Mouse (Mus musculus): ENCODE measurements at regions not wholly inside any gene's neighbourhood (a gene's known extent, or its start where the extent isn't known, plus 50 kb on each side); places are given as distances from the start of the nearest gene placed in this dataset.

DNA sequence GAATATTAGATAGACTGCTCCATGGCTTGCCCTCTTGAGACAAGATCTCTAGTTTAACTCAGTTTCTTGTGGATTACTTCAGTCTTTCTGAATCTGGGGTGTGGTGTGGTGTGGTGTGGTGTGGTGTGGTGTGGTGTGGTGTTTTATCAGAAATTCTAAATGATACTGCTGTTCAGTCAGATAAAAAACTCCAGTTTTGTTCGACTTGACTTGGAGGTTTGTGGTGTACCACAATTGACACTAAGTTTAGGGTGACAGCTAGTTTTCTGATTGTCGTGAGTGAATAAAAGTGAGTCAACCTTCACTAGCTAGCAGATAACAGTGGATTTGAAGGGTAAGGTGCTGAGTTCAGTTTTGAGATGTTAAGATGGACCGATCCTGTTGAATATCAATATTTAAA, 89.5 kb upstream of the Cdkn2b start:
- no peak for DNase-seq (ENCODE audit: low spot score)

GRCm38 (mm10) chr4:89399277-89399676, 88.4 kb upstream of the Cdkn2b start:
- no peak for DNase-seq (ENCODE audit: low spot score)

GRCm38 (mm10) chr4:89396020-89396419, 85.2 kb upstream of the Cdkn2b start:
- no peak for DNase-seq (ENCODE audit: low spot score)

GRCm38 (mm10) chr4:89395336-89395735, 84.5 kb upstream of the Cdkn2b start:
- DNase-seq (ENCODE audit: low spot score): no peak

DNA sequence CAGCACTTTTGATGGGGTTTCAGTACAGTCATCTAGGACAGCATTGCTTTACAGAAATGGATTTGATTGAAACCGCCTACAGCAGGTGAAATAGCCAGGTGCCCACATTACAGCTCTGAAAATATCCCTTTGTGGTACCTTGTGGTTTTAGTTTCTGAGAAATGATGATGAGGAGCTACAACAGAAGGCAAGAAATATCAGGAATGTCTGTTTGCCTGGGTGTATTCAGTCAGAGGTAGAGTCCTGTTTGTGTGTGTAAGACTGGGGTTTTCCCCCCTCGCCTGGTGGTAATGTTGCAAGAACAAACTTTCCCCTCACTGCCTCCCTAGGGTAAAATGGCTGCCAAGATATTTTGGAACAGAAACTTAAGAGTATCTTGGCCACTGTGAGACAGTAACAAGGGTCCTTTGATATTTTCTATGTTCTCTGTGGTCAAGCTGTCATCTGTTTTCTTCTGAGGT, 82.4 kb upstream of the Cdkn2b start:
- DNase-seq (ENCODE audit: low spot score): no peak

DNA sequence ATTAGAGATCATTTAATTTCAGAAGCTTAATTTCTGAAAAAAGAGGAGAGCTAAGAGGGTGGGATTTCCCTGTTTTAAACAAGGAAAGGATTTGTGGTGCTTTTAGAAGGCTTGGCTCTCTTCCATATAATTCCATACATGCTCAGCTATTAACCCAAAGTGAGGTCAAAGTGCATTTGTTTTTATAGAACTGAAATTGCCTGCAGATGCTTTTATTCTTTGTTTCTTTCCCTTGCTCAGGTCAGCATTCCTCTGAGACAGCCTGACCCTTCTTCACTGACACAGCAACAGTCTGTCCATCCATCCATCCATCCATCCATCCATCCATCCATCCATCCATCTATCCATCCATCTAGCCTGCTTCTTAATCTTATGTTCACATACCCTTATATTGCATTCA, 82.0 kb upstream of the Cdkn2b start:
- no peak for DNase-seq (ENCODE audit: low spot score)

DNA sequence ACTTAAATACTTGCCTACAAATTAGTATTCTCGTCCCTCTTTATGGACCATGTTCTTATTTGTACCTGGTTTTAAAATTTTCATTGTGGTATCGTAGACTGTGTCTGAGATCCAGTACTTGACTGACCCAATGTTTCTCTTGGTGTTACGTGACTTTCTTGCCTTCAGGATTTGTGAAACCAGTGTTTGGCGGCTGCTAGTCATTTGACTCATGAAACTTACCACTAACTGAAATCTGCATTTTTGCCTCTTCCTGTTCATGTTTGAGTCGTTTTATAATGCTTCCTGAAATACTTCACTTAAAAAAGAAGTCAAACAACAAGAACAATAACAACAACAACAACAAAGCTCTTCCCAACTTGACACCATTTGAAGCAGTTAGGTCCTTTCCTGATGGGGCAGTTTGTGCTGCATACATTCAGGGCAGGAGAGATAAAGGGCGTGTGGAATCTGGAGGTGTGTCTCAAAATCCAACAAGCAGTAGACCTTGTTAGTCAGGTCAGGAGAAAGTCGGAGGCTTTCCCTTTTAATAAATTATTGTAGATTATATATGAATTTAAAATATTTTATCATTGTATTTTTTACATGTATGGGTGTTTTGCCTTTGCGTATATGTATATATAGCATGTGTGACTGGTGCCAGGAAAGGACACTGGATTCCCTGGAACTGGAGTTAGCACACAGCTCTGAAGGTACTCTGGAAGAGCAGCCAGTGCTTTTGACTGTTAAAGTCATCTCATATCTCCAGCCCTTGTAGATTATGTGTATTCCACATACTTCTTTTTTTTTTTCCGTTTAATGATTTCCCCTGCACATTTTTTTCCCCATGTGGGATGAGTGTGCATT, 80.8 kb upstream of the Cdkn2b start:
- no peak for DNase-seq (ENCODE audit: low spot score)

DNA sequence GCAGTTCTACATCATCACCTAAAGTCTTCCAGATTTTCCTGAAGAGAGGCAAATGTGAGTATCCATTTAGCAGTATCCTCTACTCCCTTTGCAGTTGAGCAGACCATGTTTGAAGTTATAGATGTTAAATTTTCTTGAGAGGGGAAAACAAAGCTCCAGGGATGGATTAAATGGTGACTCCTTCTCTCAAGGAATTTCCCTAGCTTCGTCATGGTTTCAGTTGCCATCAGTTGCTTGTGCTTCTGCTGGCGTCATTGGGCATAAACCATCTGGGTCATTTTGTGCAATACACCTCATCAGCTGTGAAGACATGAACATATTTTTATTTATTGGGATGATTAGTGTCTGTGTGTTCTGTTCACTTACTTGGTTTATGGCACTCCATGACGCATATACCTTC, 72.7 kb upstream of the Cdkn2b start:
- DNase-seq (ENCODE audit: low spot score): no peak

DNA sequence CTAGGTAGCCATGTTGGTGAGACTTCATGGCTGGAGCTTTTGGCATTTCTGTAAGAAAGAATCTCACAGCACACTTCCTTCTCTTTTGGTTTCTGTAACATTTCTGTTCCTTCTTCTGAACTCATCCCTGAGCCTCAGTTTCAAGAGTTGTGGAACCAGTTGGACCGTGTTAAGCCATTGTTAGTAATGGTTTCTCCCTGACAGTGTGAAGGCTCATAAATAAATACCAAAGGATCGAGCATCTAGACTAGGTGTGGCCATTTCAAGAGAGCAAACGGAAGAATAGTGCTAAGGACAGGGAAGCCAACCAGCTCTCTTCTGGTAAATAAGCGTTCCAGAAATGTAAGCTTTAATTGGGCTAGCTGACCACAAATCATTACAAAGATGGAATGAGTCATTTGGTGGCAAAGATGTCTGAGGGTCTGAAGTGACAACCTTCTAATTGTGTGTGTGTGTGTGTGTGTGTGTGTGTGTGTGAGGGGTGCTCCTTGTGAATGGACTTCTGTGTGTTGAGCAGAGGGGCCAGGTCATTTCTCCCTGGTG, 71.7 kb upstream of the Cdkn2b start:
- DNase-seq (ENCODE audit: low spot score): no peak

DNA sequence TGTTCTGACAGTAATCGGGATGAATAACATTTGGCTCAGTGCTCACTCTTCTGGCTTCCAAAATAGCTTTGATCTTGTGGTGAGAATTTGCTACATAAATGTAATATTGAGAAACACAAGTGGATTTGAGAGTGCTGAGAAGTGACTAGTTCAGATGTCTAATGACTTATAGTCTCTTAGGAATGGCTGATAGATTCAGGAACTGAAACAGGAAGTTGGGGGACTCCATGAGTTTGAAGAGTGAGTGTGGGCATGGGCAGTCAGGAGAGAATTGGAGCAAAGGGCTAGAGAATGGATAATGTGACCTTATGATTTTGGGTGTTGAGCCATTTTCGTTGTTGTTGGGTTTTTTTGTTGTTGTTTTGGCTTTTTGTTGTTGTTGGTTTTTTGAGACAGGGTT, 70.9 kb upstream of the Cdkn2b start:
- no peak for DNase-seq (ENCODE audit: low spot score)

DNA sequence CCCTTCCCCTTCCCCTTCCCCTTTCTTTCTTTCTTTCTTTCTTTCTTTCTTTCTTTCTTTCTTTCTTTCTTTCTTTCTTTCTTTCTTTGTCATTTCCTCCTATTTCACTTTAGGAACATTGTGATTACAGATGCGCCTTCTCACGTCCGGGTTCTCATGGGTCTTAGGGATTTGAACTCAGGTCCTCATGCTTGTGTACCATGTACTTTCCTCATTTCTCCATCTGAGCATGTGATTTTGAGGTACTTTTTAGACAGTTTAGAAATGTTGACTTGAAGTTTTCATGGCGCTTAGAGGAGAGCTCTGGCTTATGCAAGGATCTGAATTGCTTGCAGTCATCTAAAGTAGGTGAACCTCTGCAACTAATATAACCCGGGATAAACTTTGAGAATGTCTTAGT, 70.2 kb upstream of the Cdkn2b start:
- DNase-seq (ENCODE audit: low spot score): no peak

DNA sequence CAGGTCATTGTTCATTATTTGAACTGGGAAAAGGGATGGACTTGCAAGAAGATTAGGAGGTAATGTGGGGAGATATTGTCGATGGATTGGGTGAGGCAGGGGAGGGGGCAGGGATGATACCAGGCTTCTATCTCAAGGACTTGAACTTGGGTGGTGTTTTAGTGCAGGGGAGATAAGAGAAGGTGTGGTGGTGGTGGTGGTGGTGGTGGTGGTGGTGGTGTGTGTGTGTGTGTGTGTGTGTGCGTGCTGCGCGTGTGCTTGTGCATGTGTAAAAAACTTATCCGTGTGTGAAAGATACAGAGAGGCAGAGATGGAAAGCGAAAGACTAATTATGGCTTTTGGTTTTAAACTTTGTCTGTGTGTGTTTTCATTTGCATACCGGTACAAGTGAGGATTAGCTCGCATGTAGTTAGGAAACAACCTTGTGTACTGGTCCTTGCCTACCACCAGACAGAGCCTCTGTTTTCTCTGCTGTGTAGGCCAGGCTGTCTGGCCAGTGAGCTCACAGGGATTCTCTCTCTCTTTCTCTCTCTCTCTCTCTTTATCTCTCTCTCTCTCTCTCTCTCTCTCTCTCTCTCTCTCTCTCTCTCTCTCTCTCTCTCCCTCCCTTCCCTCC, 69.6 kb upstream of the Cdkn2b start:
- no peak for DNase-seq (ENCODE audit: low spot score)

DNA sequence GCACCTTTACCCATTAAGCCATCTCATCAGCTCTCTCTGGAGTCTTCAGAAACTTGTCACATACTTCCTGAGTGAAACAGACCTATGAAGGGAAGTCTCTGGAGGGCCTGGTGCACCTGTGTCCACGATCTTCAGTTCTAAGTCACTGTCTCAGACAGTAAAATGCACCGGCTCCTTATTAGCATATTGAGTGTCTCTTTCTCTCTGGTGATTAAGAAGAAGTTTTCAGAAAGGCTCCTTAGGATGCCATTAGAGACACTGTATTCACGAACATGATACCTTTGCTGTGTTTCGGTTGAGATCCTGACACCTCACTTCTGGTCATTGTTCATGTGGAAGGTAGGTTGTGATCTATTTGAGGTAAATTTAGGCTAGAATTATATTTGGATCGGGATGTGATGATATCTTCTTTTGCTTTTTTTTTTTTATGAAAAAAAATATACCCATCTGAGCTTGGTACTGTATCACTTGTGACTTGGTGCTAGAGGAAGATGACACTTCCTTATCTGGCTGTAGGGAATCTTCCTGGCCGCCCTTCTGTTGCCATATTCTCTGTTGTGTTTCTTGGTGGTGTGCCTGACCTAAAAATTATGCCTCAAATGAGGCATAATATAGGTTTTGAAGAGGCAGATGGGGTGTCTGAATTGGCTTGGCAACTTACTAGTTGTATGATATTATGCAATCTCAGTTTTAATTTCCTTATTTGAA, 68.9 kb upstream of the Cdkn2b start:
- no peak for DNase-seq (ENCODE audit: low spot score)

DNA sequence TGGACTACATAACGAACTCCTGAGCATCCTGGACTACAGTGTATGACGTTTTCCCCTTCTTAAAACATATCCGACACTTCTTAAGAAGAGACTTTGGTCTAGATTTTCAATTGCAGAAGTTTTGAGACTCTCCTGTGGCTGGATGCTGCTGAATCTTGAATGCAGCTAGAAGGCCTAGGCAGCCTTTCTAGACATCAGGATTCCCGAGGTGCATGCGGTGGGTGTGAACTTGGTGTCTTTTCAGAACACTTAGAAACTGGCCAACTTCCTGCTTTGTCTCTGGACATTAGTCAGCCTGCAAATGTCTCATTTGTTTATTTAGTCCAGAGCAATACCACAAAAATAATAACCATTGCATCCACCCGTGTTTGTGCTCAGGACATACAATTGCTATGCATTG, 61.8 kb upstream of the Cdkn2b start:
- DNase-seq (ENCODE audit: low spot score): no peak

- no peak for DNase-seq (ENCODE audit: low spot score)
Measured at GRCm38 (mm10) chr4:89368850-89369524, 58.1 kb upstream of the Cdkn2b start.

DNA sequence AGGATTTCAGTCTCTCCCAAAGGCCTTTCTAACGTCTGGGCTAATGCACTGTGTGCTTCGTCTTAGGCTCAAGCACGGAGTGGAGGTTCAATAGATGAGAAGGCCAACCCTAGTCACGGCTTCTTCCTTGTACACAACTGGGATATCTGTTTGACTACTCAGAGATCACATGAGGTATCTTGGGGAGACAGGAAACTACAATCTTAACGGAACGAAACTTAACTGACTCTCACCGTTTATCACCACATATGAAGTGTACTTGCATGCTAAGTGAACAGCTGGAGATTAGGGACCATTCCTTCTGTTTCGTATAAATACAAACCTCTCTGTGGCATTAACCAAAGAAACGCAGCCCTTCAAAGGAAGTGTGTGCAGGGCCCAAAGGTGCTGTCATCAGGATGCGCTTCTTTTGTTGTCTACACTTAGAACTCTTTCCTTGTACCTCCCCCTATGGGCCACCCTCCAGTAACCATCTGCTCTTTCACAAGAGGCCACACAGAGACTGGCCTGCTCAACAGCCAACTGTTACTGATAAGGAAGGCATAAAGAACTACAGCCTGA, 55.8 kb upstream of the Cdkn2b start:
- no peak for DNase-seq (ENCODE audit: low spot score)

- no peak for DNase-seq (ENCODE audit: low spot score)
Measured at GRCm38 (mm10) chr4:89365875-89366274, 55.0 kb upstream of the Cdkn2b start.

DNA sequence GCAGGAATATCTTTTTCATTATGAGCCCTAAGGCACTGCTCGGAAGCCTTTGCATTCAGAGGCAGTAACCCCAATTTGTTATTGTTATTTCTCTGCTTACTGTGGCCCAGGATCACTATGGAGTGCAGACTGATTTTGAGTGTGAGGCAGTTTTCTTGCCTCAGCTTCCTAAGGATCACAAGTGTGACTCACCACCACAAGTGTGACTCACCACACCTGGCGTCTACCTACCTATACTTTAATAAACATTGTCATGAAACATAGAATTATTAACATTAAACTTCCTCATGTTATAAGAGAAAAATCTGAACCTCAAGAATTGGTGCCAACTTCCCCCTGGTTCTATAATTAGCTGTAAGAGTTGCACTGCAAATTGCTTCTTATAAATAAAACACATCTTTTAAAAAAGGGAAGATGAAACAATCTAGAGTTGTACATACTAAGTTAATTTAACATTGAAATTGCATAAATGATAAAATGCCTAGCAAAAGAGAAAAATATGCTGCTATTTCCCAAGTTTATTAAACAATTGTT, 52.4 kb upstream of the Cdkn2b start:
- no peak for DNase-seq (ENCODE audit: low spot score)

DNA sequence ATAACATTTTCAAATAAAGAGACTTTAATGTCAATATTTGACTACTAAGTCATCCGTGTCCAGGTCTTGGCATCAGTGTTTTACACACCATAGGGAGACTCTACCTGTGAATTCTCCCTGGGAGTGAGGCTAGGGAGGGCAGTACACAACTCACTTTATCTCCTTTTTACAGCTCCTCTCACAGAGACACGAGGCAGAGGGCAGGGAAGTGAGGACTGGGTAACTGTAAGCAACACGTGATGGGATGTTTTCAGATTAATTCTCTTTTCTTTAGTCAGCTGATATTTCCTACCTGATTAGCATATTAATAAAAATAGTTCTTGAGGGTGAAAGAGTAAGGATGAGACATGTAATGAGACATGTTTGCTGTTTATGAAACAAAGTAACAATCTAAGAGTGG, 51.8 kb upstream of the Cdkn2b start:
- no peak for DNase-seq (ENCODE audit: low spot score)

DNA sequence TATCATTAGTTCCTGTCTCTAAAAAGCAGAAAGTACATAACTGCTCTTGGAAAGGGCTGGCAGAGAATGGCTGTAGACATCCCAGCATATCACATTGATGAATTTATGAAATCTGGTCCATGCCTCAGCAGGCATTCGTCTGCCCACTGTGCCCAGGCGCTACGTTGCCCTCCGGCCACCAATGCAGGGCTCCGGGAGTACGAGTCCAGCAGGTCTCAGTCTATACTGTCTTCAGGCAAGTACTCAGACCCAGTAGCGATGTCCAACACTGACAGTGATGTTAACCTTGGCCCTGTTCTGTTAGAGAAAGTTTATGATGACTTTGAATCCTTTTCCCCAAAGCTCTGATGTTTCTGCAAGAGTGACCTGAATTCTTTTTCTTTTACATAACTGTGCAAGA, 50.5 kb upstream of the Cdkn2b start:
- DNase-seq (ENCODE audit: low spot score): no peak

Data from embryo, embryonic 10.5 days (tissue).